ENCODE assay signal across 8 mouse cellular contexts in the genomic region with DNA sequence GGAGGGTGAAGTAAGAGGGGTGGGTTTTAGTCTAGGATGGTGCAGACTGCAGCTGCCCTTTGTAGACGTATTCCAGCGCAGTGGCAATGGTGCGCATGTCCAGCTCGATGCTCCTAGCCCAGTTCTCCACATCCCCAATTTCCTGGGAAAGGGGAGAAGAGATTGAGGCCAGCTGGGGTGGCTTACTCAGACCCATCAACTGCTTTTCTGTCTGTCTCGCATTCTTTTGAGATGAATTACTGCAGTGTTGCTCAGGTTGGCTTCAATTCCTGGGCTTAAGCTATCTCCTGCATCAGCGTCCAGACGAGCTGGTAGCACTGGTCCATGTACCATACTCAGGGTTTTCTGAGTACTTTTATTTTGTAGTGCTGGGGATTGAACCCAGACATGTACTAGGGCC. TPM values are rescaled to one million over a fixed set of nuclear protein-coding genes. Genes with fewer than 3 reads are reported as not detected.
DNase-seq lines count a peak whose midpoint lies in the region; ATAC-seq and TF ChIP-seq lines count a peak whose summit lies in the region.

No protein-coding gene starts in this region.

- no peak overlapping the region for H3K4me2 ChIP-seq in forebrain, embryonic 14.5 days (ENCODE audit: low read length)
- no peak overlapping the region for H3K4me2 ChIP-seq in kidney, postnatal 0 days (ENCODE audit: low read length)
- no peak overlapping the region for H3K4me2 ChIP-seq in embryonic facial prominence, embryonic 13.5 days
- H3K4me2 ChIP-seq in midbrain, postnatal 0 days (ENCODE audit: low read depth, low read length, poor library complexity, severe bottlenecking), result no peak overlapping the region

- H3K27me3 ChIP-seq in forebrain, embryonic 10.5 days (ENCODE audit: poor library complexity, severe bottlenecking), result 0 out of 2 replicates have a peak, but pooled peaks cover 3% of the 10 kb centered on the region
- no peaks in the 10 kb centered on the region for H3K27me3 ChIP-seq in forebrain, embryonic 14.5 days (replicated peaks; ENCODE audit: control insufficient read depth, insufficient read depth, low read length)
- H3K27me3 ChIP-seq in kidney, postnatal 0 days (ENCODE audit: insufficient read depth, low read length), result no peaks in the 10 kb centered on the region
- no peaks in the 10 kb centered on the region for H3K27me3 ChIP-seq in embryonic facial prominence, embryonic 13.5 days
- no peaks in the 10 kb centered on the region for H3K27me3 ChIP-seq in midbrain, postnatal 0 days (ENCODE audit: insufficient read depth, low read length)

- peaks cover 56% of the 10 kb centered on the region for H3K4me1 ChIP-seq in forebrain, embryonic 10.5 days
- peaks cover 15% of the 10 kb centered on the region for H3K4me1 ChIP-seq in forebrain, embryonic 14.5 days (ENCODE audit: control insufficient read depth, insufficient read depth, low read length)
- peaks cover 31% of the 10 kb centered on the region for H3K4me1 ChIP-seq in kidney, postnatal 0 days (replicated peaks; ENCODE audit: insufficient read depth, low read length)
- peaks cover 39% of the 10 kb centered on the region for H3K4me1 ChIP-seq in embryonic facial prominence, embryonic 13.5 days
- H3K4me1 ChIP-seq in midbrain, postnatal 0 days (ENCODE audit: insufficient read depth, low read length), result peaks cover 9% of the 10 kb centered on the region; the same call in 1 of the 2 replicates

- H3K27ac ChIP-seq in forebrain, embryonic 10.5 days, result peak overlapping the region; percentile 36
- H3K27ac ChIP-seq in forebrain, embryonic 14.5 days (ENCODE audit: low read depth, low read length), result no peak overlapping the region
- peak overlapping the region; percentile 25 for H3K27ac ChIP-seq in kidney, postnatal 0 days
- 0 out of 2 replicates have a peak overlapping the region, but pooled peaks have one; percentile 12 for H3K27ac ChIP-seq in embryonic facial prominence, embryonic 13.5 days
- peak overlapping the region; percentile 51; the same call in 1 of the 2 replicates for H3K27ac ChIP-seq in midbrain, postnatal 0 days (ENCODE audit: low read depth, low read length)

- no peak for DNase-seq in forebrain, embryonic 10.5 days (ENCODE audit: extremely low spot score, low spot score)
- no peak for DNase-seq in forebrain, embryonic 14.5 days (ENCODE audit: low spot score)
- no peak for DNase-seq in kidney, postnatal 0 days (ENCODE audit: low spot score)
- DNase-seq in kidney, postnatal 10 days, result no peak
- no peak for DNase-seq in midbrain, postnatal 0 days (ENCODE audit: low spot score)
- DNase-seq in thymus, postnatal 14 days, result no peak
- DNase-seq in left cerebral cortex, adult 9 months (ENCODE audit: low spot score in 2 of 2), result no peak

- no peak overlapping the region for H3K4me3 ChIP-seq in forebrain, embryonic 10.5 days
- H3K4me3 ChIP-seq in forebrain, embryonic 14.5 days (ENCODE audit: low read depth, low read length), result no peak overlapping the region
- H3K4me3 ChIP-seq in kidney, postnatal 0 days (replicated peaks; ENCODE audit: low read depth, low read length), result no peak overlapping the region
- no peak overlapping the region for H3K4me3 ChIP-seq in embryonic facial prominence, embryonic 13.5 days
- H3K4me3 ChIP-seq in midbrain, postnatal 0 days (ENCODE audit: low read depth, low read length), result no peak overlapping the region

- no peak for ATAC-seq in forebrain, embryonic 14.5 days
- no peak for ATAC-seq in kidney, postnatal 0 days (replicated peaks; ENCODE audit: low FRiP score, low read depth)
- no peak for ATAC-seq in embryonic facial prominence, embryonic 13.5 days (ENCODE audit: insufficient number of reproducible peaks, insufficient read depth, low FRiP score, low TSS enrichment, low read depth)
- ATAC-seq in midbrain, postnatal 0 days (ENCODE audit: low FRiP score), result no peak

- peaks cover 31% of the 10 kb centered on the region for H3K36me3 ChIP-seq in forebrain, embryonic 10.5 days (replicated peaks)
- H3K36me3 ChIP-seq in forebrain, embryonic 14.5 days (ENCODE audit: control insufficient read depth, insufficient read depth, low read length), result peaks cover 13% of the 10 kb centered on the region; the same call in 1 of the 2 replicates
- H3K36me3 ChIP-seq in kidney, postnatal 0 days (ENCODE audit: insufficient read depth, low read length), result peaks cover 15% of the 10 kb centered on the region; the same call in 1 of the 2 replicates
- H3K36me3 ChIP-seq in embryonic facial prominence, embryonic 13.5 days, result peaks cover 35% of the 10 kb centered on the region
- no peaks in the 10 kb centered on the region; the same call in 1 of the 2 replicates for H3K36me3 ChIP-seq in midbrain, postnatal 0 days (ENCODE audit: insufficient read depth, low read length)

- 80% methylated on average over 7 of the region's 7 CpGs for WGBS in forebrain, embryonic 10.5 days
- 79% methylated on average over 7 of the region's 7 CpGs for WGBS in forebrain, embryonic 14.5 days
- 73% methylated on average over 7 of the region's 7 CpGs for WGBS in kidney, postnatal 0 days
- 75% methylated on average over 7 of the region's 7 CpGs for WGBS in embryonic facial prominence, embryonic 13.5 days
- 78% methylated on average over 7 of the region's 7 CpGs for WGBS in midbrain, postnatal 0 days

- H3K9ac ChIP-seq in forebrain, embryonic 14.5 days (ENCODE audit: low read length), result no peak overlapping the region
- H3K9ac ChIP-seq in kidney, postnatal 0 days (ENCODE audit: low read depth, low read length), result 0 out of 2 replicates have a peak overlapping the region, but pooled peaks have one; percentile 18
- H3K9ac ChIP-seq in embryonic facial prominence, embryonic 13.5 days, result no peak overlapping the region
- no peak overlapping the region for H3K9ac ChIP-seq in midbrain, postnatal 0 days (replicated peaks; ENCODE audit: low read length, poor library complexity, severe bottlenecking)

- TF ChIP-seq CTCF in kidney, postnatal 0 days (IDR thresholded peaks at IDR 0.05; ENCODE audit: low read depth), result no peak
- no peak for TF ChIP-seq CTCF in midbrain, postnatal 0 days (IDR thresholded peaks at IDR 0.05)

- no peaks in the 10 kb centered on the region for H3K9me3 ChIP-seq in forebrain, embryonic 10.5 days
- no peaks in the 10 kb centered on the region for H3K9me3 ChIP-seq in forebrain, embryonic 14.5 days (replicated peaks; ENCODE audit: control insufficient read depth, low read length)
- H3K9me3 ChIP-seq in kidney, postnatal 0 days (replicated peaks; ENCODE audit: low read length), result no peaks in the 10 kb centered on the region
- H3K9me3 ChIP-seq in embryonic facial prominence, embryonic 13.5 days, result no peaks in the 10 kb centered on the region
- no peaks in the 10 kb centered on the region for H3K9me3 ChIP-seq in midbrain, postnatal 0 days (ENCODE audit: low read length)

RNA-seq across cellular contexts. Expression of a gene that starts 2.7 kb away (rescaled TPM):
- 11.0 and 12.8 TPM in 2 replicates for polyA plus RNA-seq in forebrain, embryonic 10.5 days (2016; fragmentation: Nextera tagmentation; extraction: Ambion mirVana)
- 8.8 and 9.9 TPM in 2 replicates for polyA plus RNA-seq in forebrain, embryonic 14.5 days (2014; fragmentation: Nextera tagmentation; extraction: Ambion mirVana)
- polyA plus RNA-seq in kidney, postnatal 0 days (2015; fragmentation: Nextera tagmentation; extraction: Ambion mirVana), result 12.9 and 15.0 TPM in 2 replicates
- 12.7 and 16.4 TPM in 2 replicates for polyA plus RNA-seq in embryonic facial prominence, embryonic 13.5 days (2015; fragmentation: Nextera tagmentation; extraction: Ambion mirVana)
- 8.8 and 10.5 TPM in 2 replicates for total RNA-seq in midbrain, postnatal 0 days (2014; rRNA removed)
- polyA plus RNA-seq in midbrain, postnatal 0 days (2015; fragmentation: Nextera tagmentation; extraction: Ambion mirVana), result 8.8 and 10.8 TPM in 2 replicates

RNA-seq across cellular contexts. Expression of a gene that starts 3.9 kb away (rescaled TPM):
- 166 and 178 TPM in 2 replicates for polyA plus RNA-seq in forebrain, embryonic 10.5 days (2016; fragmentation: Nextera tagmentation; extraction: Ambion mirVana)
- polyA plus RNA-seq in forebrain, embryonic 14.5 days (2014; fragmentation: Nextera tagmentation; extraction: Ambion mirVana), result 244 and 295 TPM in 2 replicates
- polyA plus RNA-seq in kidney, postnatal 0 days (2015; fragmentation: Nextera tagmentation; extraction: Ambion mirVana), result 272 and 276 TPM in 2 replicates
- polyA plus RNA-seq in embryonic facial prominence, embryonic 13.5 days (2015; fragmentation: Nextera tagmentation; extraction: Ambion mirVana), result 206 and 216 TPM in 2 replicates
- total RNA-seq in midbrain, postnatal 0 days (2014; rRNA removed), result 87.8 and 100 TPM in 2 replicates
- 240 and 265 TPM in 2 replicates for polyA plus RNA-seq in midbrain, postnatal 0 days (2015; fragmentation: Nextera tagmentation; extraction: Ambion mirVana)

RNA-seq across cellular contexts. Expression of a gene that starts 13.7 kb away (rescaled TPM):
- 0.15 and 0.36 TPM in 2 replicates for polyA plus RNA-seq in forebrain, embryonic 10.5 days (2016; fragmentation: Nextera tagmentation; extraction: Ambion mirVana)
- 1.3 and 1.8 TPM in 2 replicates for polyA plus RNA-seq in forebrain, embryonic 14.5 days (2014; fragmentation: Nextera tagmentation; extraction: Ambion mirVana)
- polyA plus RNA-seq in kidney, postnatal 0 days (2015; fragmentation: Nextera tagmentation; extraction: Ambion mirVana), result 3.8 TPM in 2 replicates
- polyA plus RNA-seq in embryonic facial prominence, embryonic 13.5 days (2015; fragmentation: Nextera tagmentation; extraction: Ambion mirVana), result 1.2 and 2.0 TPM in 2 replicates
- total RNA-seq in midbrain, postnatal 0 days (2014; rRNA removed), result 18.9 and 23.3 TPM in 2 replicates
- 13.6 and 14.0 TPM in 2 replicates for polyA plus RNA-seq in midbrain, postnatal 0 days (2015; fragmentation: Nextera tagmentation; extraction: Ambion mirVana)

RNA-seq across cellular contexts. Expression of a gene that starts 19.2 kb away (rescaled TPM):
- polyA plus RNA-seq in forebrain, embryonic 10.5 days (2016; fragmentation: Nextera tagmentation; extraction: Ambion mirVana), result 179 and 184 TPM in 2 replicates
- polyA plus RNA-seq in forebrain, embryonic 14.5 days (2014; fragmentation: Nextera tagmentation; extraction: Ambion mirVana), result 122 and 126 TPM in 2 replicates
- 1,350 and 1,394 TPM in 2 replicates for polyA plus RNA-seq in kidney, postnatal 0 days (2015; fragmentation: Nextera tagmentation; extraction: Ambion mirVana)
- polyA plus RNA-seq in embryonic facial prominence, embryonic 13.5 days (2015; fragmentation: Nextera tagmentation; extraction: Ambion mirVana), result 663 and 674 TPM in 2 replicates
- total RNA-seq in midbrain, postnatal 0 days (2014; rRNA removed), result 16.6 and 28.6 TPM in 2 replicates
- polyA plus RNA-seq in midbrain, postnatal 0 days (2015; fragmentation: Nextera tagmentation; extraction: Ambion mirVana), result 231 and 238 TPM in 2 replicates

RNA-seq across cellular contexts. Expression of a gene that starts 28.4 kb away (rescaled TPM):
- 9.7 and 10.7 TPM in 2 replicates for polyA plus RNA-seq in forebrain, embryonic 10.5 days (2016; fragmentation: Nextera tagmentation; extraction: Ambion mirVana)
- polyA plus RNA-seq in forebrain, embryonic 14.5 days (2014; fragmentation: Nextera tagmentation; extraction: Ambion mirVana), result 6.0 and 6.3 TPM in 2 replicates
- 7.7 and 8.2 TPM in 2 replicates for polyA plus RNA-seq in kidney, postnatal 0 days (2015; fragmentation: Nextera tagmentation; extraction: Ambion mirVana)
- polyA plus RNA-seq in embryonic facial prominence, embryonic 13.5 days (2015; fragmentation: Nextera tagmentation; extraction: Ambion mirVana), result 7.0 and 8.3 TPM in 2 replicates
- total RNA-seq in midbrain, postnatal 0 days (2014; rRNA removed), result 16.9 and 22.4 TPM in 2 replicates
- 6.5 and 7.5 TPM in 2 replicates for polyA plus RNA-seq in midbrain, postnatal 0 days (2015; fragmentation: Nextera tagmentation; extraction: Ambion mirVana)
